Mouse (Mus musculus) urinary bladder, postnatal 14 days (tissue): ENCODE measurements around the gene Phactr3.

Source experiments
- DNase-seq: peaks from one replicate; pipeline ENCODE4 v3.0.0; 2021; ENCODE audit warnings: low spot score

Phactr3 gene

DNA sequence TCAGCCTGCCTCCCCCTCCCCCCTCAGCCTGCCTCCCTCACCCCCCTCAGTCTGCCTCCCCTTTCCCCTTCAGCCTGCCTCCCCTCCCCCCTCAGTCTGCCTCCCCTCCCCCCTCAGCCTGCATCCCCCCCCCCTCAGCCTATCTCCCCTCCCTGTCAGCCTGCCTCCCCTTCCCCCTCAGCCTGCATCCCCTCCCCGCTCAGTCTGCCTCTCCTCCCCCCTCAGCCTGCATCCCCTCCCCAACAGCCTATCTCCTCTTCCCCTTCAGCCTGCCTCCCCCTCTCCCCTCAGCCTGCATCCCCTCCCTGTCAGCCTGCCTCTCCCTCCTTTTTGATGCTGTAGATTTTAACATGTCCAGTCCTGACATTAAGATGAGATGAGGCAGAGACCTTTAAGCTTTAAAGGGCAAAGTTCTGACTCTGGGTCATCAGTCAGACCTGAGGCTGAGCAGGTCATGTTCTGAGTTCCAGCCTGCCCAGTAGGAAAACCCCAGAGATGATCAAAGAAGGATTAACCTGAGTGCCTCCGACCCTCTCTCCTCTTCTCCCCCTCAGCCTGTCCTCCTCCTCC is 139.3 kb downstream of the Phactr3 start:
- DNase-seq = no peak

DNA sequence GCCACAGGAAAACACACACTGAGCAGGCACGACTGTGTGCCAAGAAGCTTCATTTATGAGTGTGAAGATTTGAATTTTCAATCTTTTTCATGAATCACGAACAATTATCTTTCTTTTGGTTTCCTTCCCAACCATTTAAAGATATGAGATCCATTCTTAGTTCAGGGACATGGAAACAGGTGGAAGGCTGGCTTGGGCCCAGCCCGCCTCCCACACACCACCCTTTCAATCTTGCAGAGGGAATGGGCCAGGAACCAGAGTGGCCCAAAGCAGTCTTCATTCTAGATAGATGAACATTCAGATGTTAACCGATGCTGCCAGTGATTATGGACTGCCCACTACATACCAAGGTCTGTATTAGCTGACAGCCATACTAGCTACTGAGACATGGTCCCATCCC is 144.3 kb downstream of the Phactr3 start:
- DNase-seq = no peak

DNA sequence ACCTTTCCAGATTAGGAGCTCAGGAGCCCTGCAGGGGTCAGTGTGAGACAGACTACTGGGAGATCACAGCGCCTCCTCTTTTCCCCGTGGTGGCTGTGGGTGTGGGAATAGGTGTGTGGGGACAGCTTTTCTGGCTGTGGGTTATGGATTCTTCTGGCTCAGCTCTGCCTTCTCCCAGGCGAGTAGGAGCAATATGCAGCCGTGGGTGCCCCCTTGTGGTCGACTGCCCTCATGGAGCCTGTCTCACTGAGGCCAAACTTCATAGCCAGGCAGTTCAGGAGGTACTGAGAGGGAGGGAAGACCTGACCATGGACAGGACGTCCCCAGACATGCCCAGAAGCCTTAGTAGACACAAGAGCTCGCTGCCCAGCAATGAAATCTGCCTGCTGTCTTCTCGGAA is 145.6 kb downstream of the Phactr3 start:
- DNase-seq = peak; percentile 74

DNA sequence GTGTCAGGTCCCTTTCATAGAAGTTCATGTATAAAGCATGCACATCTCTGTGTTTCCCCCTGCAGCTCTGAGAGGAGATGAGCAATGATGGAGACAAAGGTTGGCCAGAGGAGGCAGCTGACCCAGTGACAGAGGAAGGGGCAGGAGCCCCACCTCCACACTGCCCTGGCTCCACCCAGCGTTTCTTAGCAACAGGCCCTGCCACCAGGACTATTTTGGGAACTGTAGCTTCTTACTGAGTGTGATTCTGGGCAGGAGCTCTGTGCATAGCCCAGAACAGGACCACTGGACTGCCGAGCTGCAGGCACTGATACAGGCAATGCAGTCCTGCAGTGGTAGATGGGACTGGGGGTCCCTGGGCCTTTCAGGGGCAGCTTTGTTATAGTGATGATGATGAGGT is 146.7 kb downstream of the Phactr3 start:
- no peak for DNase-seq

DNA sequence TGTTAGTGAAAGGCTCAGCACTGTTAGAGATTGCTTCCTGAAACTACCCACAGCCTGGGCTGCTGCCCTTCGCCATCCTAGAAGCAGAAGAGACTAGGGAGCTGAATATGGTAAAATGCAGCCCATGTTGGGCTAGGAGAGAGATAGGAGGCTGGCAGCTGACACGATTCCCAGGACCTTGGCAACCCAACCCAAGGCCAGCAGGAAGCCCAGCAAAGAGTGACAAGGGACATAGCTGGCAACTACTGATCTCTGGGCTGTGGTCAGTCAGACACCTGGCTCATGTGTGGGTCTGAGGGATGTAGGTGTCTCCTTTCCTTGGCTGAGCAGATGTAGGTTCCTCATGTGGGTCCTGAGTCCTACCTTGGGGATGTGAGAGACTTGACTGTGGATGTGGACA is 152.0 kb downstream of the Phactr3 start:
- no peak for DNase-seq

DNA sequence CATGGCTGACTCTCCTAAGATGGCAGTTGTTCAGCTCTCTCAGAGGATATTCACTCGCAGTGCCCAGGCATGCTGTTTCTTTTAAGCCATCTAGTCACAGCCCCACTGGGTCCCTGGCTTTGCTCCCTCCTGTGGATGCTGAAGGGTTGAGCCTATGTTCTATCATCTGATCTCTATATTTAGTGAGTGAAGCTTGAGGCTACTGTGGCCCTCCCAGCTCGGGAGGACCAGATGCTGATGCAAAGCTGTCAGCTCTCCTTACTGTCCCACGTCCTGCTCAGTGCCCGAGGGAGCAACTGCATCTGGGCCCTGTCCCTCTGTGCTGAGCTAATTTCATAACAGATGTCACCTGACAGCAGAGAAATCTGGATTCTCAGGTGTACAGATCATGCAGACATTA is 153.6 kb downstream of the Phactr3 start:
- DNase-seq = no peak

DNA sequence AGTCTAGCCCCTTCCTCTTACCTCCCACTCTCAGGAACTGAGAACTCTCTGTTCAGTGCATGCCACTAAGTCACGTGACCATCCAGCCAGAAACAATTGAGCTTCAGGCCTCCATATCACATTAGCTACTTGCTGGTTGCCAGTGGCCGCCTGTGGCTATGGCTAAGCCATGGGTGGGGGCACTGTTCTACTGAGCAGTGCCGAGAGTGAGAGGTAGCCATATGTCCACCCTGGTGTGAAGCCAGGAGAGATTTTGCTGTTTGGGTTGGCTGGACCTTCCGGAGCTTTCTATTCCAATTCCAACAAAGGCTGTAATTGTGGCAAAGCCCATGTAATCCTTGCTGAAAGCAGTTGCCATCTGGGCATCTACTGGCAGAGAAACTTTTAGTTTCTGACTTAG is 155.4 kb downstream of the Phactr3 start:
- no peak for DNase-seq

DNA sequence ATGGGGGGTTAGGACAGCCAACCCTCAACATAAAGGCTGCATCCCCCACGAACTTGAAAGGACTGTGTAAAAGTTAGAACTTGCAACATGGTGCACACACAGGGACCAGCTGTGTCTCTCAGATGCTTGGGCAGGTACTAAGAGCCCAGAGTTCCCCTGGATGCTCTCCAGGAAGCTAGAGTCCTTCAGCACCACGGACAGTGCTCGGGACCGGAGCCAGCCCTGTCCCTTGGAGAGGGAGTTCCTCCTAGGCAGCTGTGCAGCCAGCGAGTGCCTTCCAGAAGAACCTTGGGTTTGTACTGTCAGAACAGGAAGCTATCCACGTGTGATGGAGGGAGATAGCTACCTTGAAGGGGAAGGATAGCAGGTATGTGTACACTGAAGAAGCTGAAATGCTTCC is 158.4 kb downstream of the Phactr3 start:
- DNase-seq = peak; percentile 70

DNA sequence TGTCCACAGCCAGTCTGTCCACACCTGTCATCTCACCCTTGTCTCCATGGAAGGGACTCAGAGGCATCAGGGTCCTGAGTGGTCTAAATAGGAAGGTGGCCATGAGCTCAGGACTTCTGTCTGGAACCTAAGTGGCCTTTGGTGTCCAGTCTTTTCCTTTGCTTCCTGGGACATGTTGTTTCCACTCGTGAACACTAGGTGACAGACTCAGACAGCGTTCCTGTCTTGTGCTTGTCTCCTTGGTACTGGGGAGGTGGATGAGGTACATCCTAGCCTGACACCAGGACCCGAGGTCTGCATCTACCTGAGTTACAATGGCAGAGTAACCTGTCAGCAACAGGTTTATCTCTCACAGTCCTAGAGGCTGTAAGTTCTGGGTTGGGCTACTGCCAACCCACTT is 162.4 kb downstream of the Phactr3 start:
- DNase-seq = no peak

DNA sequence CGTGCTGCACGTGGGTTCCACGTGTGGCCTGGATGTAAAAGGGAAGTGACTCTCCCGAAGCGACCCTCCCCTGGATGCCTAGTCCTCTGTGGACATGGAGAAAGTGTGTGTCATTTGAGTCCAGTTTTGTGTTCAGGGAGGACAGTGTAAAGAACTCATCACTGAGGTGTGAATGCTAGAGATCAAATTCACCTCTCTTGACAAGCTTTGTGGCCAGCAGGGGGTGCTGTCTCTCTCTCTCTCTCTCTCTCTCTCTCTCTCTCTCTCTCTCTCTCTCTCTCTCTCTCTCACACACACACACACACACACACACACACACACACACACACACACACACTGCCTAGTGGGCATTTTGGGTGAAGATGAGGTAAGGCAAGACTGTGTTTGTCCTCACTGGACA is 168.5 kb downstream of the Phactr3 start:
- peak; percentile 5 for DNase-seq

DNA sequence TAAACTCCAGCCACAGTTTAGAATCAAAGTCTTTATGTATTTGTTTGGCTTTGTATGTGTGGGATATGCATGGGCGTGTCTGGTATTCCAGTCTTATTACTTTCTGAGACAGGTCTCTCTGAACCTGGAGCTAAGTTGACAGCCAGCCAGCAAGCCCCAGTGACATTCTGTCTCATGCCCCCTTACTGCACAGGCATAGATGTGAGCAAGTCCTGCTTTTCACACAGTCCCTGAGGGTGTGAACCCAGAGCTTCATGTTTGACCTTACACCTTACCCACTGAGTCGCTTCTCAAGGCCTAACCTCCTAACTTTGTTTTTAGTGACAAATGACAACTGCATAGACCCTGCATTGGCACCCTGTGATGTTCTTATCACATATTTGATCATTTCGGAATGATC is 169.9 kb downstream of the Phactr3 start:
- DNase-seq = no peak

DNA sequence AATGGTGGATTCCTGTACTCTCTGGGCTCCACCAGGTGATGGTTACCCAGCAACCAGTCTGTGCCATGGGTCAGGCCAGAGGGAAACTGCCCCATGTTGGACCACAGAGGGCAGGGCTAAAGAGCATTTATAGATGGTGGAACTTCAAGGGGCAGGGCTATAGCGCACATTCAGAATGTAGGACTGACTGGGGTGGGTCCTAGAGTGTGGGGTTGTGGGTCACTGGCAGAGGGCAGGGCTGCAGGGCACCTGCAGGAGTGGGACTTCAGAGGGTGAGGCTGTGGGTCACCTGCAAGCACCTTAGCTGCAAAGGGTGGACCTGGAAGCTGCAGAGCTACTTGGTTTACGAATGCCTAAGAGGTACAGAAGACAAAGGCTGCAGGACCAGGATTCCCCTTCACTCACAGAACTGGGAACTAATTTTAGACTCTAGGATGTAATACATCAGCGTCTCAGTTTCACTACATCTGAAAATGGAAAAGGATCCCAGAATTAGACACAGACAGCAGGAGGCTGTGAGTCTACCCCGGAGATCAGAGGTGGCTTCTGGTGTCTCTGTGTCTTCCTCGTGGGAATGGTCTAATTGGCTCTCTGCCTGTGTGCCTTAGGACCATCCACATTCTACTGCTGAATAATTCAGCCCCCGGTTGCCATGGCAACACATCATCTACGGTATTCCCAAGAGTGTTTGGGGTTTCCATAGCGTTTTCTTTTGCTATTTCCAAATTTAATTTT is 184.8 kb downstream of the Phactr3 start:
- no peak for DNase-seq

DNA sequence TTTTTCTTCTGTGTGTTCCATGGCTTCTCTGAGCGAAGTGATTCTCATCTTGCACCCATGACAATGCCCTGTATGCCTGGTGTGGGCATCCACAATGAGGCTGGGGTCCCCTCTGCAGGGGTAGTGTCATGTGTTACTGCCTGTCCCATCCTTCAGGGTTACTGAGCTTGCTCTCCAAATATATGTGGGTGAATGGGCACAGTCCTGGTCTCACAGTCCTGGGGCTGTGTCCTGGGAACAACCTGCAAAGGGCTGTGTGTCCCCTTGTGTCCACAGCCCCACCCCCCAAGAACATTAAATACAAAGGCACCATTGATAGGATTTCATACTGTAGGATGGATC is 185.4 kb downstream of the Phactr3 start:
- DNase-seq = no peak

DNA sequence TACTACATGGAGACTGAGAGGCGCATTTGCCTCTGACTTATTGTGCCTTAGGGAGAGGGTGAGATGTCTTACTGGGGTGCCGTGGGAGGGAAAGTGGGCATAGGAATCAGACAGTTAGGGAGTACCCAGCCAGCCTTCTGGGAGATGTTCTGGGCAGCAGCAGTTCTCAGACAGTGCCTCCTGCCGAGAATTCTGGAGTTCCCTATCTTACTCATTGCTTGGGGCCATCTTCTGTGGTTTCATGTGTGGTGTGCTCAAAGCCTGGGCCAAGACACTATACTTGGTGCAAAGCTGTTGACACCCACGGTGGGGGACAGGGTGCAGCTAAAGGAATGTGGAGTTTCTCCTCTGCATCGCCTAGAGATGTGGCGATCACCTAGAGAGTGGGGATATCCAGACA is 185.9 kb downstream of the Phactr3 start:
- DNase-seq = no peak

DNA sequence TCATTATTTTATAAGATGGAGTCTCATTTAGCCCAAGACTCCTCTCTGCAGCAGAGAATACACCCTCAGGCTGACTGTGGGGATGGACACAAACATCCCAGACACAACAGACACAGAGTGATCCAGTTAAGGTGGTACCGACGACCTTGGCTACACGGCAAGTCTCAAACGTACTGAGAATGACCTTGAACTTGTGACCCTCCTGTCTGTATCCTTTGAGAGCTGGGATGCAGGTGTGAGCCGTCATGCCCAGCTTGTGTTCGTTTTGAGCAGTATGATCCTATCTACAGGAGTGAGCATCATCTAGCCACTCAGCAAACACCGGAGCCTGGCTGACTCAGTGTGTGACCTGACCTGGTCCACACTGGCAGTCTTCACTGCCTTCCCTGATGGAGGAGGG is 194.8 kb downstream of the Phactr3 start:
- DNase-seq = no peak

DNA sequence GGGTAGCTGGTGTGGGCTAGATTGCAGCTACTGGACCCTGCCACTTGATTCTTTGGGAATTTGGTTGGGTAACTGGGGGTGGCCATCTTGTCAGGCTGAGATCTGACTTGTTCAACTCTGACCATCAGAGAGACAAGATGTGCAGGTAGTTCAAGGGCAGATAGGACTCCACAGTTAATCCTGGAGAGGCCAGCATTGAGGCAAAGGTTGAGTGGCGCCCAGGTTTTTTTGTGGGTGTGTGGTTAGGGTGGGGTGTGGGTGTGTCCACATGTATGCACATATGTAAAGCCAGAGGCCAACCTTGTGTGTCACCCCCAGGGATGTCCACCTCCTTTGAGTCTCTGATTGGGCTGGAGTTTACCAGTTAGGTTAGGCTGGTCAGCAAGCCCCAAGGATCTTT is 197.5 kb downstream of the Phactr3 start:
- no peak for DNase-seq

DNA sequence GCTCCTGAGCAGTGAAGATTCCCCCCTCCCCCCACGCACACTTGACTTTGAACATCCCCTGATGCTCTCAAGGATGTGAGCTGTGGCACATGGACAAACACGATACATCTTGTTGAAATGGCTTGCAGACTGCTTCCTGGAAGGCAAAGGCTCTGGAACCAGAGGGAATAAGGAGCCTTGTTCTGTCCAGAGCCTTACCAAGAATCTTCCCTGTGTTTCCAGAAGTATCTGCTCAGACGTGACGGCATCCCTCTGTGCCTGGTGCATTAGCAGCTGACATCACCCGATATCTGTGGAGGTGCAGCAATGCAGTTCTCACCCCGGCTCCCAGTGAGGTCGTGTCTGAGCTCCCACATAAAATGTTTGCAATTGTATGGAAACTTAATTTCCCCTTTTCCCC is 201.0 kb downstream of the Phactr3 start:
- DNase-seq = no peak

DNA sequence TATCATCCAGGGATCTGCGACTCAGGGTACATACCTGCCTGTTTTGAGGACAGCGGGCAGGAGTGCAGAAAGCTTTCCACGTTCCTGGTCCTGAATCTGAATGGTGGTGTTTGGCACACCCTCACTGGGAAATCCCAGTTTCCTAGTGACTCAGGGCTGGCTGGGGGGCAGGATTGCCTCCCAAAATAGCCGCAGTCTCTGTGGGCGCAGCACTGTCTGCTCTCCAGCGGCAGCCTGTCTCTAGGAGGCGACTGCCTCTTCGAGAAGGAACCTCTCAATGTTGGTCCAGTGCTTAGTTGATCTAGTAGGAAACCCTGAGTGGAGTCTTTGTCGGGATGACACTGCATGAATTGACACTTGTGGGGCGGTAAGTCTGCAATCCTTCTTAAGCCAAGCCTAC is 202.5 kb downstream of the Phactr3 start:
- DNase-seq = no peak

DNA sequence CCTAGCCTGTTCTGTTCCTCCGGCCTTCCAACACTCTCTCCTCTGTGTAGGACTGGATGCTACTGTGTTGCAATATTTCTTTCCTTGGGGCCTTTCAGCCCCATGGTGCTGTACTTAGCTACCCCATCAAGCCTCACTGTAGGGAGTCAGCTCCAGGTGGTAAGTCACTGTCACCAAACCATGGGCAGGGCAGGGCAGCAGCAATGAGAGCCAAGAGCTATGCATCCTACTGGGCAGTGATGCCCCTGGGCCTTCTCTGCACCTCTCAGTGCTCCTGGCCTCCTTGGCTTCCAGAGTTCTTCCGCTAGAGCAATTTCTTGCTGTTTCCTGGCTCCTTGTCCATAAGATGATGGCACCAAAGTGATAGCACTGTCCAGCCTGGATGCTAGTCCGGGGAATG is 205.6 kb downstream of the Phactr3 start:
- no peak for DNase-seq

DNA sequence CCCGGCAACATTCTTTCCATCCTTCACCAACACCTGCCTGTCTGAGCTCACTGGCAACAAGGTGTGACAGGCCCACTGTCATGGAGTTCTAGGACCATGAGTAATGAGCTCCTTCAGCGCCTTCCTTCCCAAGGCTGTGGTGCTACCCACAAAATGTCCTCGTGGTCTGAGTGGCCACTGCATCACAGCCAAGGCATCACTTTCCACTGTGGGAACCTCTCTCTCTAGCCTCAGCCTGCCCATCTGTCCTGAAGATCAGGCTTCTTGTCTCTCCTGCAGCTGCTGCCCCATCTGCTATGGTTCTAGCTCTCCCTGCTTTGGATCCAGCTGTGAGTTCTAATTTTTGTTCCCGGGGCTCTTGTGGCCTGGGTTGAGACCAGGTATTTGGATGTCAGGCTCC is 206.0 kb downstream of the Phactr3 start:
- DNase-seq = no peak

DNA sequence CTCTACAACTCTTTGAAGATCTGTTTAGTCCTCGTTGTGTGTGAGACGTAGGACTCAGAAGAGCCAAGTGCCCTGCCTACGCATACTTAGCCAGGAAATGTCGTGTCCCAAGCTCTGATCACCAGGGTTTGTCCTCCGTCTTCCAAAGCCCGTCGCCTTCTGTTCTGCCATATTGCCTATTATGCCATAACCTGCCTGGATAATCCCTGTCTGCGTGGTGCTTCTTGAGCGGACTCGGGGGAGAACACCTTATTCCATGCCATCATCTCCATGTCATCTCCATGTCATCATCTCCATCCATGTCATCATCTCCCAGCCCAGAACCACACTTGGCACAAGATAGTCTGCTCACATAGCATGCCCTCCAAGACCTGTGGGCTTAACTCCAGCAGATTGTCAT is 207.3 kb downstream of the Phactr3 start:
- DNase-seq = no peak

DNA sequence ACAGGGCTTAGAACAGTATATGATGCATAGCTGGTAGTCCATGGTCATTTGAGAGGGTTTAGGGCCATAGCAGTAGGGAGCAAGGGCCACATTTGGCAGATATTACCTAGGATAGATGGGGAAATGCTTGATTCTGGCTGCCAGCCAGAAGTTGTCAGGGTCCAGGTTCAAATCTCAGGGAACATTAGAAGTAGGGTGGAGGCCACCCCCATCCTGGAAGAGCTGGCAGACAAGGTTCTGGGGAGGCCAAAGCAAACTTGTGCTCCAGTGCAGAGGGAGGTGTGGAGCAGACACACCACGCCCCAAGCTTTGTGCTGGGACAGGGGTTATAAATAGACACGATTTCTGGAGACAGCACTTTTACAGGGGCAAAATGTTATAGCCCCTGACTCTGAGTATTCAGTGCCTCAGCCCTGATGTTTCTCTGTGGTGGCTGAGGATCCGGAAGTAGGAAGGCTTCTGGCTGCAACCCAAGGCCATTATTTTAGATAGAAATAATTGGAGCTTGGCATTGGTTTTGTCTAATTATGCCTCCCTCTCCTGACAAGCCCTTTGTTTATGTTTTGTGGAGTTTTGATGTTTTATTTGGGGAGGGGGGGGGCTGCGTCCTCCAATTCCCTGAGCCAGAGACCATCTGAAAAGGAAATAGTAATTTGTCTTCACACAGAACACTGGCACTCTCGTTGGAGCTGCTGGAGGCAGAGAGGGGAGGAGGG is 208.1 kb downstream of the Phactr3 start:
- DNase-seq = no peak

DNA sequence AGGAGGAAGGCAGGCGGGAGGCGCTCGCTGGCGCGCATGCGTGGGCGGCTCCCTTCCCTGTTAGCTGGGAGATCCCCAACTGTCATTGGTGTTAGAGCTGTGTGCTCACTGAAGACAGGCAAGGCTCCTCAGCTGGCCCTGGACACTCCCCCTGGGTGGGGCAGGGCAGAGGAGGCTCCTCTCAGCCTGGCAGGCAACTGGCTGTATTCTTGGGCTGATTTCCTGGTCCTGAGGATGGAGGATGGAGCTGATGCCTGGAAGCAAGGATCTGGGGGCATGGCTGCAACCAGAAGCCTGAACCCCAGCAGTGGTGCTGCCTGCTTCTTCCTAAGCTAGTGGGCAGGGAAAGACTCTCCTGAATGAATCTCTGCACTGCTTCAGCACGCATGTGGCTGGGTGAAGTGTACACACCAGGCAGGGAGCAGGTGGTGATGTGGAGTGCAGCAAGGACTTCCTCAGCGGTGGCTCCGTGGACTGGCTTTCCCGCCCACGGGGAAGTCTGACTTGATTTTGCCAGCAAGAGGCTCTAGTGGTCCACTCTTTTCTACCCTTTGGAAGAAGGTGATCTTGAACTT is 208.8 kb downstream of the Phactr3 start:
- DNase-seq = no peak
